Mouse (Mus musculus) embryonic facial prominence, embryonic 11.5 days (tissue): ENCODE data around the gene Mphosph9. TPM values are rescaled to one million over a fixed set of nuclear protein-coding genes. Genes with fewer than 3 reads are reported as not detected.
"Not testable (repeated sequence)": the region's sequence is repeated elsewhere in the genome, so short reads cannot be mapped to it uniquely, and the experiment has no call there.

Experiments used
- ATAC-seq: fragments of 200-750 bp; cut with Nextera tagmentation; replicated peaks from 2 replicates; pipeline ENCODE4 v1.8.0; 2017; ENCODE audit warnings: low read depth; ENCODE audit not compliant: insufficient number of reproducible peaks, low FRiP score, low TSS enrichment
- DNase-seq: peaks from one replicate; pipeline ENCODE4 v3.0.0-alpha.2; 2015; ENCODE audit warnings: low spot score
- H3K27ac ChIP-seq: fragments of 300-500 bp; sonication (generic); replicated peaks from 2 replicates; pipeline ENCODE4 v1.5.1; 2014; ENCODE audit warnings: mild to moderate bottlenecking, low read depth, low read length, control low read depth
- H3K27me3 ChIP-seq: fragments of 300-500 bp; sonication (generic); 2 replicates; pipeline ENCODE4 v1.6.1; 2014; ENCODE audit warnings: mild to moderate bottlenecking, low read length, moderate library complexity, mixed read lengths; ENCODE audit not compliant: control insufficient read depth, insufficient read depth
- H3K36me3 ChIP-seq: fragments of 300-500 bp; sonication (generic); replicated peaks from 2 replicates; pipeline ENCODE4 v1.6.1; 2014; ENCODE audit warnings: low read depth, mild to moderate bottlenecking, low read length, moderate library complexity, mixed read lengths; ENCODE audit not compliant: control insufficient read depth, insufficient read depth
- H3K4me1 ChIP-seq: fragments of 300-500 bp; sonication (generic); 2 replicates; pipeline ENCODE4 v1.6.1; 2014; ENCODE audit warnings: low read length, mixed read lengths; ENCODE audit not compliant: control insufficient read depth, insufficient read depth
- H3K4me2 ChIP-seq: fragments of 300-500 bp; sonication (generic); 2 replicates; pipeline ENCODE4 v1.6.1; 2014; ENCODE audit warnings: low read depth, mild to moderate bottlenecking, control low read depth, low read length, moderate library complexity
- H3K4me3 ChIP-seq: fragments of 300-500 bp; sonication (generic); 2 replicates; pipeline ENCODE4 v1.5.1; 2014; ENCODE audit warnings: low read depth, low read length, control low read depth
- H3K9ac ChIP-seq: fragments of 300-500 bp; sonication (generic); replicated peaks from 2 replicates; pipeline ENCODE4 v1.6.1; 2014; ENCODE audit warnings: mild to moderate bottlenecking, control low read depth, low read length
- H3K9me3 ChIP-seq: fragments of 300-500 bp; sonication (generic); replicated peaks from 2 replicates; pipeline ENCODE4 v1.6.1; 2016; ENCODE audit warnings: mild to moderate bottlenecking, low read length, inconsistent platforms, mixed read lengths; ENCODE audit not compliant: control insufficient read depth
- WGBS: fragments of 180-500 bp; shearing (Covaris S2); extraction: QIAGEN DNeasy Blood & Tissue Kit; methylation state at CpG from one replicate; pipeline ENCODE4 v1.1.7; 2014; 5-methylcytosine and 5-hydroxymethylcytosine counted together
- polyA plus RNA-seq: library from polyadenylated mRNA; unstranded; fragments of >200 nt; fragmentation: Nextera tagmentation; extraction: Ambion mirVana; gene quantifications from 2 replicates; pipeline ENCODE4 v1.2.1, GENCODE M21; 2014

Mphosph9 gene
- polyA plus RNA-seq, 1 experiment from 2014 or later, result 17.4 TPM

DNA sequence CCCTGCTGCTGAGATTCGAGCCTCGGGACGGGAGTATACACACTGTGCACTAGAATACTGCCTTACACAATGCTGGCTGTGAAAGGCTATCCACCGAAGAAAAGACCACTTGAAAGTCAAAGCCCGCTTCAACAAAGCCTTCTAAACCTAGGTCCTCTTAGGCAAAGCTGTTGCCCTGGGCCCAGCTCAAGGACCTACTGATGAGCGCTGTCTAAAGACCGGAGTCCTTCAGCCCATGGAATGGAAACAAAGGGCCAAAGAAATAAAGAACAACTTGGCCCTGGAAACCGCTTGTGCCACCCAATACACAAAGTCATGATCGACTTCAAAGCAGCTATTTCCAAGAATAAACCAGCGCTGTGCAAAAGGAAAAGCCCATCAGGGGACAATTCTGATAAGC, 18.6 kb downstream of the Mphosph9 start:
- Histone ChIP-seq H3K36me3 (peaks cover 19% of the 10 kb centered on the region), H3K27ac (no peak overlapping the region), H3K9ac (no peak overlapping the region), H3K9me3 (no peaks in the 10 kb centered on the region; the same call in 1 of the 2 replicates), H3K4me3 (no peak overlapping the region), H3K4me2 (no peak overlapping the region), H3K27me3 (no peaks in the 10 kb centered on the region), H3K4me1 (no peaks in the 10 kb centered on the region)
- DNase-seq (peak; percentile 6), ATAC-seq (no peak)
- 85% methylated on average over 10 of the region's 10 CpGs for WGBS

DNA sequence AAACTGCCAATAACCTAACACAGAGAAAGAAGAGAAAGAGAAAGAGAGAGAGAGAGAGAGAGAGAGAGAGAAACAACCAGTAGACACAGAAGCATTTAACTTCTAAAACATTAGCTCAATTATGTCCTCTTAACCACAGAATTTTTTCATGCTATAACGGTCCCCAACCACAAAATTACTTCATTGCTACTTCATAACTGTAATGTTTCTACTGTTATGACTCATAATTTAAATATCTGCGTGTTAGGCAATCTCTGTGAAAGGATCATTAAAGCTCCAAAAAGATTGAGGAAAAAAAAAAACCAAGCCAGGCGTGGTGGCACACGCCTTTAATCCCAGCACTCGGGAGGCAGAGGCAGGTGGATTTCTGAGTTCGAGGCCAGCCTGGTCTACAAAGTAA, 24.9 kb downstream of the Mphosph9 start:
- H3K27ac ChIP-seq, H3K9ac ChIP-seq, H3K27me3 ChIP-seq, ATAC-seq, H3K4me3 ChIP-seq, H3K4me1 ChIP-seq, DNase-seq, H3K4me2 ChIP-seq, H3K9me3 ChIP-seq: not testable (repeated sequence)
- 93% methylated on average over 6 of the region's 6 CpGs for WGBS
- H3K36me3 ChIP-seq, result peaks cover 11% of the 10 kb centered on the region

DNA sequence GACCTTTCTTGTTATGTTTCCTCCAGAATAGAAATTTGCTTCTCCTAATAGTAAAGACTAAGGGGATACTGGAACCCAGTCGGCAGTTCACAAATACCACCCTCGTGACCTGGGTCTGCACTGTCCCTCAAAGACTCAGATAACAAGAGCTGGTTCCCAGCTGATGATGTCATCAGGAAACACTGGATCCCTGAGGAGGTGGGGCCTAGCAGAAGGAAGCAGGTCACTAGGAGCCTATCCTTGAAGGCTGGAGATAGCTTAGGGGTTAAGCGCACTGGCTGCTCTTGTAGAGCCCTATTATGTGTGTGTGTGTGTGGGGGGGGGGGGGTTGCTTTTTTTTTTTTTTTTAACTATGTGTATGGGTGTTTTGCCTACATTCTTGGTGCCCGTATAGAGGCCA, 27.6 kb downstream of the Mphosph9 start:
- Histone ChIP-seq H3K36me3 (peaks cover 9% of the 10 kb centered on the region), H3K4me3 (no peak overlapping the region), H3K27me3 (no peaks in the 10 kb centered on the region), H3K4me1 (no peaks in the 10 kb centered on the region), H3K27ac (no peak overlapping the region), H3K9ac (no peak overlapping the region), H3K9me3 (no peaks in the 10 kb centered on the region), H3K4me2 (no peak overlapping the region)
- WGBS, result 68% methylated on average over 4 of the region's 4 CpGs
- DNase-seq, result no peak
- ATAC-seq, result no peak

DNA sequence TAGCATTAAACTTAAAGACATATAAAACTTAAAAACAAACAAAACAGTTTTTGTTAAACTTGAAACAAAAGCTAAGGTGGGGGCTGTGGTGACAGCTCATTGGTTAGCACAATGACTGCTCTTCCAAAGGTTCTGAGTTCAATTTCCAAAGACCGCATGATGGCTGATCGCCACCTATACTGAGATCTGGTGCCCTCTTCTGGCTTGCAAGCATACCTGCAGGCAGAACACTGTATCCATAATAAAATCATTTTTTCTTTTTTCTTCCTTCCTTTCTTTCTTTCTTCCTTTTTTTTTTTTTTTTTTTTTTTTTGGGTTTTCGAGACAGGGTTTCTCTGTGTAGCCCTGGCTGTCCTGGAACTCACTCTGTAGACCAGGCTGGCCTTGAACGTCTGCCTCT, 28.5 kb downstream of the Mphosph9 start:
- H3K36me3 ChIP-seq, H3K27me3 ChIP-seq, H3K4me1 ChIP-seq, H3K9ac ChIP-seq, H3K9me3 ChIP-seq, H3K4me3 ChIP-seq, H3K27ac ChIP-seq, ATAC-seq, H3K4me2 ChIP-seq: not testable (repeated sequence)
- DNase-seq, result peak; percentile 44
- 62% methylated on average over 4 of the region's 4 CpGs for WGBS

DNA sequence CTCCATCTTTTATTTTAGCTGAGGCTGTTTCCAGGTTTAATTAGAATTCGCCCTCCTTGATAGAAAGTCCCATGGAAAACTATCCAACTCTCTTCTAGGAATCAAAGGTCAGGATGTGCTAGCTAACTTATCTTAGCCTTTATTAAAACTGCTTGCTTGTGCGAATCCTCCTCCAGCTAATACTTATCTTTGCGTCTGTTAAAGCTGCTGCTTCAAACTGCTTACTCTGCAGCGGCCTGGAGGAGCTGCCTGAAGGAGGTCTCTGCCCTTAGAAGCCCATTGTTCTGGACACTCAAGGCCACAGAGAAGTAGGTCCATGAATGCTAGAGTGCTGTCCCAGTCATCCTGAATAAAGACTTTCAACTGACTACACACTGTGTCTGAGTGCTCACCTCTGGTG, 31.3 kb downstream of the Mphosph9 start:
- WGBS, result 96% methylated on average over 4 of the region's 4 CpGs
- no peak for ATAC-seq

DNA sequence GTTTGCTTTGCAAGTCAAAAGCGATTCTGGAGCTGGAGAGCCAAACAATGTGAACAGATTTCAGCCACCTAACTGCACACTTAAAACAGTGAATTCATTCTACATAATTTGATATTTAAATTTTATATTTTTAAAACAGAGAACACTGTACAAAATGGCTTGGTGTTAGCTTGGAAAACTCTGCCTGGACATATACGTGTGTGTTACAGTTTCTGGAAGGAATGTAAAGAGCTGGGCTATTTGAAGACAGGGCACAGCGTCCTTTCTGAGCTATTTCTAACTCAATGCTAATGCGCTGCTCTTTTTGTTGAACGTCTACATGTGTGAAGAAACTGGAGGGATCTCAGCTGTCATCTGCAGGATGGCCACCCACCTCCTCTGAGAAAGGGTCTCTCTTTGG, 33.8 kb downstream of the Mphosph9 start:
- DNase-seq (no peak), ATAC-seq (no peak)
- Histone ChIP-seq H3K9ac (no peak overlapping the region), H3K9me3 (no peaks in the 10 kb centered on the region), H3K36me3 (peaks cover 15% of the 10 kb centered on the region), H3K4me3 (no peak overlapping the region), H3K4me2 (no peak overlapping the region), H3K4me1 (no peaks in the 10 kb centered on the region), H3K27ac (no peak overlapping the region), H3K27me3 (no peaks in the 10 kb centered on the region)
- WGBS, result 91% methylated on average over 5 of the region's 5 CpGs

More for the DNA sequence above, 31.3 kb downstream of the Mphosph9 start:
- H3K4me2 ChIP-seq, result no peak overlapping the region
- H3K9ac ChIP-seq, result no peak overlapping the region
- H3K27ac ChIP-seq, result no peak overlapping the region
- no peaks in the 10 kb centered on the region for H3K4me1 ChIP-seq
- peaks cover 12% of the 10 kb centered on the region for H3K36me3 ChIP-seq
- no peaks in the 10 kb centered on the region for H3K9me3 ChIP-seq
- H3K4me3 ChIP-seq, result no peak overlapping the region
- no peaks in the 10 kb centered on the region for H3K27me3 ChIP-seq
- DNase-seq, result no peak

DNA sequence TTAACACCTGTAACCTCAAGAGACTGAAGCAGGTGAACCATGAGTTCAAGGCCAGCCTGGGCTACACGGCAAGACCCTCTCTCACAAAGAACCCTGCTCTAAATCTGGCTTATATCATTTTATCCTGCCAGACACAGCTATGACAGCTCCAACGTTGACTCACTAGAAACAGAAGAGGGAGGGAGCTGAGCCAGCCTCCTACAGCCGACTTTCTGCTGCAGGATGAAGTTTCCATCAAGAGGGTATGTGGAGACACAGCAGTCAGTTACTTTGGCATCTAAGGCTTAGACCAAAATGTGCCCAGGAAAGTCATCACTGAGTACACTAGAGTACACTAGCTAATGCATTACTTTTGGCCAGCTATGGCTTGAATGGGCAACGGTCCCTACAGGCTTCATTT, 37.6 kb downstream of the Mphosph9 start:
- Histone ChIP-seq H3K4me3 (no peak overlapping the region), H3K9me3 (no peaks in the 10 kb centered on the region), H3K4me1 (no peaks in the 10 kb centered on the region), H3K27ac (no peak overlapping the region), H3K27me3 (no peaks in the 10 kb centered on the region), H3K4me2 (no peak overlapping the region), H3K36me3 (peaks cover 11% of the 10 kb centered on the region), H3K9ac (no peak overlapping the region)
- no peak for ATAC-seq
- WGBS, result 90% methylated on average over 4 of the region's 4 CpGs
- no peak for DNase-seq

DNA sequence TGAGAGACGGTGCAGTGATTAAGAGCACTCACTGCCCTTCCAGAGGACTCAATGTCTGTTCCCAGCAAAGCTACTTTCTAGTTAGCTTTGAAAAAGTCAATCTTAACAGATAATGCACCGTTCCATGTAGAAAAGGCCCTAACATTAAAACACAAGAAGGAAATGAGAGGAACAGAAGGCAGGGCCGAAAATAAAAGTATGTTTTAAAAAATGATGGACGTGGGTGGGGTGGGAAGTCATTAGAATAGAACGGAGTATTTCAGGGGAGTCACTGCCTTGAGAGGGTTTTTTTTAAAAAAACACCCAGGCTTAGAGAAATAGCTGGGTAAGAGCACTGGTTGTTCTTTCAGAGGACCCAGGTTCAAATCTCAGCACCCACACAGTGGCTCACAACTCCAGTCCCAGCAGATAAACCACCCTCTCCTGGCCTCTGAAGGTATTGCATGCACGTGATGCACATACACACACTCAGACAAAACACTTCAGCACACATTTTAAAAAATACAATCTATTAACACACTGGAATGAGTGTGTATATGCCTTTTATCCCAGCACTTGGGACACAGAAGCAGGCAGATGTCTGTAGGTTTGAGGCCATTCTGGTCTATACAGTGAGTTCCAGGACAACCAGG, 40.0 kb downstream of the Mphosph9 start:
- no peak for ATAC-seq
- Histone ChIP-seq H3K4me2 (no peak overlapping the region), H3K9me3 (no peaks in the 10 kb centered on the region), H3K27ac (no peak overlapping the region), H3K4me1 (no peaks in the 10 kb centered on the region), H3K4me3 (no peak overlapping the region), H3K9ac (no peak overlapping the region), H3K27me3 (no peaks in the 10 kb centered on the region), H3K36me3 (peaks cover 7% of the 10 kb centered on the region)
- DNase-seq, result no peak
- 97% methylated on average over 6 of the region's 6 CpGs for WGBS
